Mouse (Mus musculus) midbrain, embryonic 15.5 days (tissue): ENCODE measurements around the gene Ces1b. TPM values are rescaled to one million over a fixed set of nuclear protein-coding genes. Genes with fewer than 3 reads are reported as not detected.

Source experiments
- ATAC-seq: fragments of 200-750 bp; cut with Nextera tagmentation; replicated peaks from 2 replicates; pipeline ENCODE4 v1.8.0; 2017; ENCODE audit warnings: moderate TSS enrichment
- H3K27ac ChIP-seq: fragments of 300-500 bp; sonication (generic); 2 replicates; pipeline ENCODE4 v1.5.1; 2015; ENCODE audit warnings: mild to moderate bottlenecking, inconsistent platforms
- H3K27me3 ChIP-seq: fragments of 300-500 bp; sonication (generic); replicated peaks from 2 replicates; pipeline ENCODE4 v1.6.1; 2015; ENCODE audit warnings: inconsistent platforms
- H3K36me3 ChIP-seq: fragments of 300-500 bp; sonication (generic); replicated peaks from 2 replicates; pipeline ENCODE4 v1.6.1; 2015; ENCODE audit warnings: inconsistent platforms
- H3K4me1 ChIP-seq: fragments of 300-500 bp; sonication (generic); 2 replicates; pipeline ENCODE4 v1.6.1; 2015; ENCODE audit warnings: inconsistent platforms
- H3K4me2 ChIP-seq: fragments of 300-500 bp; sonication (generic); 2 replicates; pipeline ENCODE4 v1.6.1; 2015; ENCODE audit warnings: inconsistent platforms, mild to moderate bottlenecking, moderate library complexity
- H3K4me3 ChIP-seq: fragments of 300-500 bp; sonication (generic); 2 replicates; pipeline ENCODE4 v1.5.1; 2015; ENCODE audit warnings: mild to moderate bottlenecking, inconsistent platforms
- H3K9ac ChIP-seq: fragments of 300-500 bp; sonication (generic); 2 replicates; pipeline ENCODE4 v1.6.1; 2015; ENCODE audit warnings: mild to moderate bottlenecking, inconsistent platforms
- H3K9me3 ChIP-seq: fragments of 300-500 bp; sonication (generic); 2 replicates; pipeline ENCODE4 v1.6.1; 2016; ENCODE audit warnings: inconsistent platforms
- WGBS: fragments of 180-500 bp; shearing (Covaris S2); methylation state at CpG from one replicate; pipeline ENCODE4 v1.1.7; 2015; ENCODE audit warnings: mixed read lengths; 5-methylcytosine and 5-hydroxymethylcytosine counted together
- polyA plus RNA-seq: library from polyadenylated mRNA; unstranded; fragments of >200 nt; fragmentation: Nextera tagmentation; extraction: Ambion mirVana; gene quantifications from 2 replicates; pipeline ENCODE4 v1.2.1, GENCODE M21; 2015

The Ces1b gene
- not detected in 2 replicates for polyA plus RNA-seq

DNA sequence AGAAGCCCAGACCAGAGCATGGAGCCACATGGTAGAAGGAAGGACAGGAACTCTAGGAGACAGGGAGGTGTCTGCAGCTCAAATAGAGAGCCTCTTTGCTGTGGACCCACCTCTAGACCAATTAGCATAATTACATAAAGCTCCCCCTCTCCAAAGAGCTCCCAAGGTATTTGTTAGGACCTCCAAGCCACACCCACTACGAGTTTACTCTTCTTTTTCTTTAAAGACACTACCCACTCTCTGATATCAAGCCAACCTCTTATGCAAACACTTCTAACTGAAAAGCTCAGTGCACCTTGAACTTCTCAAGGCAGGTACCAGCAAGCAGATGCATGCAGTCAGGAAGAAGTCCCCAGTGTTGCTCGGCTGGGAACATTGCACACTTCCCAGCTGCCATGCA is at the start of gene Ces1b:
TSS of gene Ces1b (minus strand) at position 131 of the 400 bp plus-strand sequence.
- Histone ChIP-seq H3K4me1 (no peaks in the 10 kb centered on the region), H3K36me3 (no peaks in the 10 kb centered on the region), H3K4me3 (no peak within 1 kb of the TSS), H3K9ac (no peak within 1 kb of the TSS), H3K4me2 (no peak within 1 kb of the TSS), H3K27me3 (no peaks in the 10 kb centered on the region), H3K9me3 (no peaks in the 10 kb centered on the region), H3K27ac (no peak within 1 kb of the TSS)
- ATAC-seq = no peak
- 74% methylated on average over 2 of the region's 2 CpGs for WGBS

GRCm38 (mm10) chr8:93126476-93126875 is 46.7 kb upstream of the Ces1b start:
- Histone ChIP-seq H3K4me1 (no peaks in the 10 kb centered on the region), H3K27ac (no peak overlapping the region), H3K9me3 (no peaks in the 10 kb centered on the region), H3K36me3 (no peaks in the 10 kb centered on the region), H3K4me2 (no peak overlapping the region), H3K27me3 (no peaks in the 10 kb centered on the region), H3K4me3 (no peak overlapping the region), H3K9ac (no peak overlapping the region)
- no peak for ATAC-seq
- 72% methylated on average over 2 of the region's 2 CpGs for WGBS

DNA sequence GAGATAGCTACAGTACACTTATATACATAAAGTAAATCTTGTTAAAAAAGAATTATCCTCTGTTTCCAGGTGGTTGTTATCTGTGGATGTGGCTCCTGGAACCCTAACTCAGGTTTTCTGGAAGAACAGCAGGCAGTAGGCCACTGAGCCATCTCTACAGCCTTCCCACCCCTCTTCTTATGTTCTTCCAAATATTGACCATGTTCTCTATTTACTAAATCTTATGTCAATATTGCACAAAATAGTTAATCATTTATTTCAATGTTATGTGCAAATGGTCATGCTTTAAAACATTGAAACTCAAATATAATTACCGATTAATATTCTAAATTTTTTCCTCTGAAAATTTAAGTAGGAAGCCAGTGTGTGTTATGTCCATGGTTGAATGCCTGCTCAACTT is 42.2 kb upstream of the Ces1b start:
- no peak overlapping the region for H3K4me2 ChIP-seq
- WGBS = 97% methylated on average over 1 of the region's 1 CpGs

DNA sequence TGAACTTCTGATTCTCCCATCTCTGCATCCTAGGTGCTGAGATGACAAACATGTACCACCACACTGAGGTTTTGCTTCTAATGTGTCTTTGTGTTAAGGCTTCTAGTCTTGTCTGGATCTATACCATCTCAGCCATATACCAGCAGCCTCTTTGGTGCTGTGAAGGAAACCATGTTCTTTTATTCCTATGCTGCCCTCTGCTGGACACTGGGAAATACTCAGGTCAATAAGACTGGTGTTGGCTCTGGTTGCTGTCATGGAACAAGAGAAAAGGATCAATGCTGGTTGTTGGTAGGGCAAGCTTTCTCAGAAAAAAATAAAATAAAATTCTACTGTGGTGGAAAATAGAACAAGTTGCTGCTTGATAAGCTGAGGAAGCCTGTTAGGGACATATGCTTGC is 15.6 kb upstream of the Ces1b start:
- Histone ChIP-seq H3K4me2 (no peak overlapping the region), H3K9ac (no peak overlapping the region), H3K27me3 (no peaks in the 10 kb centered on the region), H3K4me3 (no peak overlapping the region), H3K9me3 (no peaks in the 10 kb centered on the region), H3K36me3 (no peaks in the 10 kb centered on the region), H3K4me1 (no peaks in the 10 kb centered on the region), H3K27ac (no peak overlapping the region)
- ATAC-seq = no peak

More for the DNA sequence above, 42.2 kb upstream of the Ces1b start:
- H3K9me3 ChIP-seq = no peaks in the 10 kb centered on the region
- no peaks in the 10 kb centered on the region for H3K36me3 ChIP-seq
- no peak overlapping the region for H3K4me3 ChIP-seq
- H3K27me3 ChIP-seq = no peaks in the 10 kb centered on the region
- H3K27ac ChIP-seq = no peak overlapping the region
- H3K9ac ChIP-seq = no peak overlapping the region
- H3K4me1 ChIP-seq = no peaks in the 10 kb centered on the region
- ATAC-seq = no peak

DNA sequence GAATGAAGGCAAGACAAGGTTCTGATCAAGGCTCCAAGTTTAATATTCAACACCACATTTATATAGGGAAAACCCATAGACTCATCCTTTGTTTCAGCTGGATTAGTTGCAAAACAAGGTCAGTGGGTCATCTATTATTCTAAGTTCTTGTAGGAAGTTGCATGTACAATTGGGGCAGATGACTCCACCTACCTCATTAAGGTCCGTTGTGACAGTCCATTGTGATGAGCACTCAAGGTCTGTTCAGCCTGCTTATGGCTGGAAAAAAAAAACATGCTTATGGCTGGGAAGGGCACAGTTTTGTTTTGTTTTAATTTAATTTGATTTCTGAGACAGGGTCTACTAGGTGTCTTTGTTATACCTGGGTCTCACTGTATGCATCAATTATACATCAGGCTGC is 11.5 kb upstream of the Ces1b start:
- Histone ChIP-seq H3K27ac (no peak overlapping the region), H3K4me1 (peaks cover 3% of the 10 kb centered on the region; the same call in 1 of the 2 replicates), H3K9ac (no peak overlapping the region), H3K36me3 (no peaks in the 10 kb centered on the region), H3K27me3 (no peaks in the 10 kb centered on the region), H3K4me3 (no peak overlapping the region), H3K9me3 (no peaks in the 10 kb centered on the region), H3K4me2 (no peak overlapping the region)
- no peak for ATAC-seq
- 59% methylated on average over 1 of the region's 1 CpGs for WGBS

DNA sequence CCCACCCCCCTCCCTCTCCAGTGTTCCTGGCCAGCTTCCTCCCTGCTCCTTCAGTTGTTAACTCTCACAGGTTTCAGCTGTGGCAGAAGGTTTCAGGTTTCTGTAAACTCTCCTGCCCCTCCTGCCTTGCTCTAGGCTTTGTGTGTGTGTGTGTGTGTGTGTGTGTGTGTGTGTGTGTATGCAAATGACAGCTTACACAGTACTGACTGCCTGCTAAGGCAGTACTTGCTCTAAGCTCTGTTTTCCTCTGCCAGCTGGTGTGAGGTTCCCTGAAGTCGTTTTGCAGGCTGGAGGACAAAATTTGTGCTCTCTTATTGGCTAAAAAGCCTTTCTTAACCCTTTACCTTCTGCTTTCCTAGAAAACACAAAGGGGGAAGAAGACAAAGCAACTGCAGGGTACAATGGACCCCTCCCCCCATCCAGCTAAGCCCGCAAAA is 8.9 kb upstream of the Ces1b start:
- H3K9me3 ChIP-seq = no peaks in the 10 kb centered on the region
- no peak overlapping the region for H3K9ac ChIP-seq
- WGBS = 0% methylated on average over 2 of the region's 2 CpGs
- no peaks in the 10 kb centered on the region for H3K36me3 ChIP-seq
- no peak overlapping the region for H3K4me2 ChIP-seq
- H3K27me3 ChIP-seq = no peaks in the 10 kb centered on the region
- no peak overlapping the region for H3K27ac ChIP-seq
- ATAC-seq = 0 out of 2 replicates have a peak, but pooled peaks have one; percentile 52
- H3K4me3 ChIP-seq = no peak overlapping the region
- peaks cover 3% of the 10 kb centered on the region; the same call in 1 of the 2 replicates for H3K4me1 ChIP-seq

GRCm38 (mm10) chr8:93088193-93088592 is 8.4 kb upstream of the Ces1b start:
- Histone ChIP-seq H3K4me3 (no peak overlapping the region), H3K9me3 (no peaks in the 10 kb centered on the region), H3K4me2 (no peak overlapping the region), H3K27me3 (no peaks in the 10 kb centered on the region), H3K4me1 (peaks cover 3% of the 10 kb centered on the region; the same call in 1 of the 2 replicates), H3K9ac (no peak overlapping the region), H3K27ac (no peak overlapping the region), H3K36me3 (no peaks in the 10 kb centered on the region)
- 27% methylated on average over 7 of the region's 7 CpGs for WGBS
- no peak for ATAC-seq

DNA sequence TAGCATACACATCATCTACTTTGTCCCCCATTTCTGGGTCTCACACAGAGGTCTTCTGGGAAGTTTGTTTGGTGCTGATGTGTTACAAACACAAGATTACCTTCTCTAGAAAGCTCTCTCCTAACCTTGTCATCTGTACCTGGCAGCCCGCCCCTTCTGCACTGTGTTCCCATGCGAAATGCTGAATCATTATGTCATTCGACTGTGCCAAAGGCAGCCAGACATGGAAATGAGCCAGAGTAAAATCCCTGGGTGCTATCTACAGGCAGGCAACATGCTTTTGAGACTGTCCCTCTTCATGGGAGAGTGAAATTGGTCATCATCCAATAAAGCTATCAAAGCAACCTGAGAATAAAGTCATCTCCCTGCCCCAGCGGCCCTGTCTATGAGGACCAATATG is 4.6 kb downstream of the Ces1b start:
- H3K27ac ChIP-seq = no peak overlapping the region
- H3K9ac ChIP-seq = no peak overlapping the region
- WGBS = 89% methylated on average over 4 of the region's 4 CpGs
- no peaks in the 10 kb centered on the region for H3K4me1 ChIP-seq
- H3K9me3 ChIP-seq = no peaks in the 10 kb centered on the region
- no peak overlapping the region for H3K4me2 ChIP-seq
- no peak overlapping the region for H3K4me3 ChIP-seq
- ATAC-seq = no peak
- no peaks in the 10 kb centered on the region for H3K27me3 ChIP-seq
- no peaks in the 10 kb centered on the region for H3K36me3 ChIP-seq

DNA sequence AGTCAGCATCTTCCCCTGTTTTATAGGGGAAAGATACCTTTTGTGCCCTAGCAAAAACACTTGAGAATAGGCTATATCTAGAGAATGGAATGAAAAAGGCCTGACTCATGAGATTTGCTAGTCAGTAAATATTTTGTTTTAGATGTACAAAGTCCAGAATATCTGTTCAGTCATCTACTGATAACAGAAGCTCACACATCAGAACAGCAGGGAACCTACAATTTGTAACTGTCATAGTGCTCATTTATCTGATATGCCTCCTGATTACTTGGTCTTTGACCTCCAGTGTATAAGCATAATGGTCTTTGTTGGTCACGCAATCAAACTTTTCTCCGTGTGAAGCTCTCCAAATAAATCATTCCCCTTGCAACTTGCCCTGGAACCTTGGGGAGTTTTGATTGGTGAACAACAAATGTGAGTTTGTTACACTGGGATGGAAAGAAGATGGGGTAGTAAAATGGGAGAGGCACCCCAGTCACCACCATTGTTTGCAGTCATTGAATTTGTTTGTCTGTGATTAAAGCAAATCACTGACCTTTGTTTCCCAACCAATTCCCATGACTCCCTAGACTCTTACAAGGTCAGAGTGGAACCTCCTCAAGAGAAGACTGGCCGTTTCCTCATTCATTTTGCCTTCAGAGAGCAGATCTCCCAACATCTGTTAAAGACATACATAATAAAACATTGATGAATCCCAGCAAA is 16.2 kb downstream of the Ces1b start:
- no peak overlapping the region for H3K9ac ChIP-seq
- H3K4me2 ChIP-seq = no peak overlapping the region
- no peaks in the 10 kb centered on the region for H3K9me3 ChIP-seq
- H3K4me1 ChIP-seq = no peaks in the 10 kb centered on the region
- no peak overlapping the region for H3K4me3 ChIP-seq
- no peak overlapping the region for H3K27ac ChIP-seq
- no peaks in the 10 kb centered on the region for H3K27me3 ChIP-seq
- no peaks in the 10 kb centered on the region for H3K36me3 ChIP-seq
- no peak for ATAC-seq
- WGBS = 72% methylated on average over 3 of the region's 3 CpGs

GRCm38 (mm10) chr8:93059185-93059584 is 20.6 kb downstream of the Ces1b start:
- no peak overlapping the region for H3K4me3 ChIP-seq
- no peaks in the 10 kb centered on the region for H3K36me3 ChIP-seq
- no peak overlapping the region for H3K4me2 ChIP-seq
- no peak overlapping the region for H3K9ac ChIP-seq
- H3K4me1 ChIP-seq = no peaks in the 10 kb centered on the region
- no peak overlapping the region for H3K27ac ChIP-seq
- ATAC-seq = no peak
- no peaks in the 10 kb centered on the region for H3K9me3 ChIP-seq
- WGBS = 26% methylated on average over 2 of the region's 2 CpGs
- no peaks in the 10 kb centered on the region for H3K27me3 ChIP-seq

GRCm38 (mm10) chr8:93055238-93055637 is 24.6 kb downstream of the Ces1b start:
- Histone ChIP-seq H3K9me3 (no peaks in the 10 kb centered on the region), H3K9ac (no peak overlapping the region), H3K4me1 (no peaks in the 10 kb centered on the region), H3K4me2 (no peak overlapping the region), H3K27me3 (no peaks in the 10 kb centered on the region), H3K4me3 (no peak overlapping the region), H3K36me3 (no peaks in the 10 kb centered on the region), H3K27ac (no peak overlapping the region)
- no peak for ATAC-seq
- 63% methylated on average over 2 of the region's 2 CpGs for WGBS

DNA sequence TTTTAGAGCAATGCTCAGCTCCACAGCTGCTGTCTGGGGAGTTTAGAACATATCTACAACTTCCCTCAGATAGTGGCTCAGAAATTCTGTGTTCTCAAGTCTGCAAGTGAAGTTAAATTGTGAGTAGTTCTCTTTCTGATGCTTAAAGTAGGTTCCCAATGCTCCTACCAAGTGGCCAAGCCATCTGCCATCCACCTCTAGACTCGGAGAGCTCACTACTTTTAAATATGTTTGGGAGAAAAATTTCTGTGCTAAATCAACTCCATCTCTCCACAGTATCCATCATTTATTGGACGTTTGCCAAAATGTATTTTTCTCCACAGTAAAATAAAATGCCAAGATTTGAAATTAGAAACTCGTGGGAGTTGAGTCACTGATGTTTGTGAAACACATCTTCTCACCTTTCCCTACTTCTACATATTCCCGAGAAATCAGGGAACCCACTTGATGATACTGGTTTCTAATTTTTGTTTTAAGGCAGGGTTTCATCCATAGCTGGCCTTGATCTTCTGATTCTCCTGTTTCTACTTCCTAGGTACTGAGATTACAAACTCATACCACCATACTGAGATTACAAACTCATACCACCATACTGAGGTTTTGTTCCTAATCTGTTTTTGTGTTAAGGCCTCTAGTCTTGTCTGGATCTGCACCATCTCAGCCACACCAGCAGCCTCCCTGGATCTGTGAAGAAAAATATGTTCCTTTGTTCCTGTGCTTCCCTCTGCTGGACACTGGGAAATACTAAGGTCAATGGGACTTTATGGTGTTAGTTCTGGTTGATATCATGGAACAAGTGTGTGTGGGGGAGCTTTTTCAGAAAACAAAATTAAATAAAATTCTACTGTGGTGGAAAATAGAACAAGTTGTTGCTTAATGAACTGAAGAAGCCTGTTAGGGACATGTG is 31.1 kb downstream of the Ces1b start:
- ATAC-seq = no peak

More for the DNA sequence above, 31.1 kb downstream of the Ces1b start:
- Histone ChIP-seq H3K4me2 (no peak overlapping the region), H3K27ac (no peak overlapping the region), H3K27me3 (no peaks in the 10 kb centered on the region), H3K36me3 (no peaks in the 10 kb centered on the region), H3K4me1 (no peaks in the 10 kb centered on the region), H3K9ac (no peak overlapping the region), H3K9me3 (no peaks in the 10 kb centered on the region), H3K4me3 (no peak overlapping the region)
- WGBS = 73% methylated on average over 4 of the region's 4 CpGs
